Mouse (Mus musculus): ENCODE data around the gene Lgalsl. TPM values are rescaled to one million over a fixed set of nuclear protein-coding genes. Genes with fewer than 3 reads are reported as not detected.

Gene Lgalsl
- total and polyA plus RNA-seq, 3 experiments: 11.9 to 21.1 TPM; not detected in 1

DNA sequence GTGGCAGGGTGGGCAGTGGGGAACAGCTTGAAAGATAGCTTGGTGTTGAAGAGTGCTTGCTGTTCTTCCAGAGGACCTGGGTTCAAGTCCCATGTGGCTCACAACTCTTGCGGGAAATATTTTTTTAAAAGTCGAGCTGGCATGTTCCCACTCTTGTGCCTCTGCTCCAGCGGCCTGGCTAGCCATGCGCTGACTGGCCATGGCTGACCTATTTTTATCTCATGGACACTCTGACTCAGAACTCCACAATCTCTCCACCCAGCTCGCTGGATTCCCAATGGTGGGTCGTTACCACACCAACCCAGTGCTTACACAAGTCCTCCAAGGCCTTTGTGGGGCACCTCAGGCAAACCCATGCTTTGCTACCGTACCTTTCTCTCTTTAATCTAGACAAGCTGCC is 42.1 kb upstream of the Lgalsl start:
- Histone ChIP-seq H3K79me2 (ENCODE audit: control insufficient read depth, insufficient read depth, low read length, poor library complexity) (no peaks in the 10 kb centered on the region), H3K27ac (ENCODE audit: control insufficient read depth, low read depth, low read length) (no peak overlapping the region), H3K4me1 (ENCODE audit: control insufficient read depth in 1 of 2, insufficient read depth in 2 of 2, low read length in 2 of 2) (peaks cover 7 to 28% of the 10 kb centered on the region in 2 experiments), H3K36me3 (ENCODE audit: control insufficient read depth in 1 of 2, insufficient read depth in 2 of 2, low read length in 2 of 2) (peaks cover 0 to 21% of the 10 kb centered on the region in 2 experiments; a peak in 2 of 4 replicates), H3K27me3 (ENCODE audit: control insufficient read depth in 1 of 2, insufficient read depth in 2 of 2, low read length in 2 of 2) (0 out of 4 replicates have a peak, but pooled peaks cover 0 to 2% of the 10 kb centered on the region in 2 experiments), H3K9ac (ENCODE audit: control insufficient read depth, low read depth, low read length, poor library complexity, severe bottlenecking) (no peak overlapping the region), H3K9me3 (replicated peaks; ENCODE audit: insufficient read depth, low read length) (no peaks in the 10 kb centered on the region), H3K4me3 (ENCODE audit: control insufficient read depth in 1 of 2, insufficient read depth in 1 of 2, low read depth in 2 of 2, low read length in 2 of 2) (no peak overlapping the region)
- DNase-seq (ENCODE audit: low read depth, low spot score): no peak
- TF ChIP-seq USF2 (IDR thresholded peaks at IDR 0.05; ENCODE audit: borderline replicate concordance in 1 of 2, insufficient read depth in 1 of 2, low read depth in 1 of 2, low read length in 2 of 2) (no peak), NRF1 (IDR thresholded peaks at IDR 0.05; ENCODE audit: insufficient read depth, low read depth, low read length, poor library complexity, severe bottlenecking) (no peak), MYB (IDR thresholded peaks at IDR 0.05; ENCODE audit: low read depth, low read length) (no peak), ZC3H11A (IDR thresholded peaks at IDR 0.05; ENCODE audit: low read depth, low read length) (no peak), MEF2A (IDR thresholded peaks at IDR 0.05; ENCODE audit: extremely low read depth, insufficient replicate concordance, low read depth, low read length, poor library complexity, severe bottlenecking) (no peak), POLR2A (IDR thresholded peaks at IDR 0.05; ENCODE audit: control insufficient read depth in 1 of 2, insufficient read depth in 1 of 2, low read depth in 1 of 2, low read length in 2 of 2, poor library complexity in 1 of 2) (no peak), JUND (IDR thresholded peaks at IDR 0.05; ENCODE audit: low read depth, low read length) (no peak), CTCF (IDR thresholded peaks at IDR 0.05 in 2 of 3, conservative IDR thresholded peaks at IDR 0.05 in 1 of 3; ENCODE audit: control insufficient read depth in 1 of 3, insufficient read depth in 1 of 3, low read depth in 2 of 3, low read length in 3 of 3, poor library complexity in 1 of 3, severe bottlenecking in 1 of 3) (no peak), CHD2 (IDR thresholded peaks at IDR 0.05; ENCODE audit: low read length) (no peak), HCFC1 (IDR thresholded peaks at IDR 0.05; ENCODE audit: low read depth, low read length) (no peak), GATA1 (IDR thresholded peaks at IDR 0.05; ENCODE audit: low read depth, low read length) (no peak), TCF12 (IDR thresholded peaks at IDR 0.05; ENCODE audit: low read depth, low read length) (no peak), KAT2A (conservative IDR thresholded peaks at IDR 0.05; ENCODE audit: low read depth, low read length) (no peak), ZMIZ1 (IDR thresholded peaks at IDR 0.05; ENCODE audit: low read depth, low read length) (no peak), ETS1 (IDR thresholded peaks at IDR 0.05; ENCODE audit: low read depth, low read length) (no peak), CHD1 (IDR thresholded peaks at IDR 0.05; ENCODE audit: low read depth, low read length) (no peak), EP300 (IDR thresholded peaks at IDR 0.05; ENCODE audit: low read depth in 1 of 2, low read length in 2 of 2) (no peak), ZKSCAN1 (IDR thresholded peaks at IDR 0.05; ENCODE audit: low read depth, low read length) (no peak), UBTF (IDR thresholded peaks at IDR 0.05; ENCODE audit: borderline replicate concordance, insufficient read depth, low read depth, low read length) (no peak)

DNA sequence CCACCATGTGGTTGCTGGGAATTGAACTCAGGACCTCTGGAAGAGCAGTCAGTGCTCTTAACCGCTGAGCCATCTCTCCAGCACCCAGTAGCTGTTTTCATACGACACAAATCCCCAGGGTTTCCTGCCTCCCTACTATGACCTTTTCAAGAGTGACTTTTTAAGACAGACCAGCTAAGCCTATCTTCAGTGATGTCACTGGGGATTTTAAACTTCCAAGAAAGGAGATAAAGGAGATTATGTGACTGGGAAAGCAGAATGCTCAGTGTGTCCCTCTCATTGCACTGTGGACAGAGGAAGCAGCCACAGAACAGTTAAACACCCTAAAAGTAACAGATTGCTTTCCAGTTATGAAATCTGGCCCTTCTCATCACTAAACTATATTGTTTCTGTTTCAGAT is 41.6 kb upstream of the Lgalsl start:
- Histone ChIP-seq H3K9me3 (replicated peaks; ENCODE audit: insufficient read depth, low read length) (no peaks in the 10 kb centered on the region), H3K27me3 (ENCODE audit: control insufficient read depth in 1 of 2, insufficient read depth in 2 of 2, low read length in 2 of 2) (0 out of 4 replicates have a peak, but pooled peaks cover 0 to 2% of the 10 kb centered on the region in 2 experiments), H3K36me3 (ENCODE audit: control insufficient read depth in 1 of 2, insufficient read depth in 2 of 2, low read length in 2 of 2) (peaks cover 0 to 21% of the 10 kb centered on the region in 2 experiments; a peak in 2 of 4 replicates), H3K79me2 (ENCODE audit: control insufficient read depth, insufficient read depth, low read length, poor library complexity) (no peaks in the 10 kb centered on the region), H3K4me1 (ENCODE audit: control insufficient read depth in 1 of 2, insufficient read depth in 2 of 2, low read length in 2 of 2) (peaks cover 7 to 28% of the 10 kb centered on the region in 2 experiments), H3K4me3 (ENCODE audit: control insufficient read depth in 1 of 2, insufficient read depth in 1 of 2, low read depth in 2 of 2, low read length in 2 of 2) (no peak overlapping the region), H3K27ac (ENCODE audit: control insufficient read depth, low read depth, low read length) (no peak overlapping the region), H3K9ac (ENCODE audit: control insufficient read depth, low read depth, low read length, poor library complexity, severe bottlenecking) (no peak overlapping the region)
- DNase-seq (ENCODE audit: low read depth, low spot score): no peak
- TF ChIP-seq ZMIZ1 (IDR thresholded peaks at IDR 0.05; ENCODE audit: low read depth, low read length) (no peak), UBTF (IDR thresholded peaks at IDR 0.05; ENCODE audit: borderline replicate concordance, insufficient read depth, low read depth, low read length) (no peak), JUND (IDR thresholded peaks at IDR 0.05; ENCODE audit: low read depth, low read length) (no peak), CHD1 (IDR thresholded peaks at IDR 0.05; ENCODE audit: low read depth, low read length) (no peak), SIN3A (IDR thresholded peaks at IDR 0.05; ENCODE audit: low read length) (no peak), GATA1 (IDR thresholded peaks at IDR 0.05; ENCODE audit: low read depth, low read length) (no peak), MXI1 (IDR thresholded peaks at IDR 0.05; ENCODE audit: low read depth, low read length) (no peak), TBP (IDR thresholded peaks at IDR 0.05; ENCODE audit: low read depth, low read length) (no peak), ZKSCAN1 (IDR thresholded peaks at IDR 0.05; ENCODE audit: low read depth, low read length) (no peak), CTCF (IDR thresholded peaks at IDR 0.05 in 2 of 3, conservative IDR thresholded peaks at IDR 0.05 in 1 of 3; ENCODE audit: control insufficient read depth in 1 of 3, insufficient read depth in 1 of 3, low read depth in 2 of 3, low read length in 3 of 3, poor library complexity in 1 of 3, severe bottlenecking in 1 of 3) (no peak), NRF1 (IDR thresholded peaks at IDR 0.05; ENCODE audit: insufficient read depth, low read depth, low read length, poor library complexity, severe bottlenecking) (no peak), NELFE (IDR thresholded peaks at IDR 0.05; ENCODE audit: low read depth, low read length) (no peak), TCF12 (IDR thresholded peaks at IDR 0.05; ENCODE audit: low read depth, low read length) (no peak), BHLHE40 (IDR thresholded peaks at IDR 0.05; ENCODE audit: borderline replicate concordance, low read depth, low read length) (no peak), TAL1 (IDR thresholded peaks at IDR 0.05; ENCODE audit: low read length) (no peak), HCFC1 (IDR thresholded peaks at IDR 0.05; ENCODE audit: low read depth, low read length) (no peak), POLR2AphosphoS2 (IDR thresholded peaks at IDR 0.05; ENCODE audit: low read length) (no peak), MAX (IDR thresholded peaks at IDR 0.05; ENCODE audit: low read length) (no peak), POLR2A (IDR thresholded peaks at IDR 0.05; ENCODE audit: control insufficient read depth in 1 of 2, insufficient read depth in 1 of 2, low read depth in 1 of 2, low read length in 2 of 2, poor library complexity in 1 of 2) (no peak)

Data from MEL (cell line).